ENCODE assay signal across 8 mouse cellular contexts in genomic region chr7:13054287-13055010, GRCm38 (mm10). TPM values are rescaled to one million over a fixed set of nuclear protein-coding genes. Genes with fewer than 3 reads are reported as not detected.
DNase-seq lines count a peak whose midpoint lies in the region; ATAC-seq lines count a peak whose summit lies in the region.

Gene Mzf1, minus strand, starts transcription at chr7:13054764.

- H3K4me1 ChIP-seq in hindbrain, embryonic 11.5 days (replicated peaks; ENCODE audit: control insufficient read depth, insufficient read depth, low read length), result no peaks in the 10 kb centered on the region

- H3K36me3 ChIP-seq in hindbrain, embryonic 11.5 days (ENCODE audit: control insufficient read depth, insufficient read depth, low read length), result no peaks in the 10 kb centered on the region

- no peaks in the 10 kb centered on the region for H3K9me3 ChIP-seq in hindbrain, embryonic 11.5 days (ENCODE audit: control insufficient read depth, low read length)

- peak; percentile 96 for DNase-seq in MN1 (ENCODE audit: low spot score)
- DNase-seq in cerebellum, adult 9-10 months, result peak; percentile 98
- peak; percentile 97 for DNase-seq in frontal cortex, adult 2 months (ENCODE audit: extremely low spot score in 1 of 2, low spot score in 1 of 2)
- peak; percentile 97 for DNase-seq in hindbrain, embryonic 11.5 days (ENCODE audit: low spot score)
- DNase-seq in layer of hippocampus, postnatal 10 days (ENCODE audit: low spot score in 2 of 2), result peak; percentile 92 to 94
- DNase-seq in lung, postnatal 10 days, result peak; percentile 96
- peak; percentile 87 for DNase-seq in ovary, postnatal 36 days (ENCODE audit: low spot score)
- peak; percentile 92 for DNase-seq in thymus, postnatal 25 days

- 0% methylated on average over 41 of the region's 41 CpGs for WGBS in hindbrain, embryonic 11.5 days

- peak; percentile 95 for ATAC-seq in hindbrain, embryonic 11.5 days (ENCODE audit: low FRiP score)

- peak within 1 kb of the TSS; percentile 48 for H3K9ac ChIP-seq in hindbrain, embryonic 11.5 days (ENCODE audit: low read depth, low read length)

- H3K4me3 ChIP-seq in hindbrain, embryonic 11.5 days (ENCODE audit: low read depth, low read length), result peak within 1 kb of the TSS; percentile 45

- no peaks in the 10 kb centered on the region for H3K27me3 ChIP-seq in hindbrain, embryonic 11.5 days (ENCODE audit: control insufficient read depth, insufficient read depth, low read length)

- H3K4me2 ChIP-seq in hindbrain, embryonic 11.5 days (replicated peaks; ENCODE audit: low read depth, low read length), result peak within 1 kb of the TSS; percentile 46

- H3K27ac ChIP-seq in hindbrain, embryonic 11.5 days (ENCODE audit: low read depth, low read length), result peak within 1 kb of the TSS; percentile 87

RNA-seq across cellular contexts. Expression of gene Mzf1, which starts in this region (rescaled TPM):
- polyA plus RNA-seq in frontal cortex, adult 2 months (2012; rRNA removed), result 15.4 and 16.7 TPM in 2 replicates
- polyA plus RNA-seq in hindbrain, embryonic 11.5 days (2014; fragmentation: Nextera tagmentation; extraction: Ambion mirVana), result 2.4 and 2.6 TPM in 2 replicates
- 10 to 100 TPM; 14.3 to 17.7 TPM for total RNA-seq in layer of hippocampus, postnatal 10 days (2021)

Comparison
In these comparisons a context has a peak if more than half of its experiments do, and no peak if none do; other contexts are left out.
1. Peak in every context shown above with its lines: DNase-seq, ATAC-seq, H3K4me3 ChIP-seq and H3K27ac ChIP-seq.